Mouse (Mus musculus) thymus, adult 2 months (tissue): ENCODE data around the gene Slc9a3r1.

Experiments used
- CTCF ChIP-seq: fragments of 200-500 bp; IDR thresholded peaks from 2 replicates; pipeline ENCODE4 v1.5.1; 2012; ENCODE audit warnings: mild to moderate bottlenecking, control low read depth, low read length, moderate library complexity, borderline replicate concordance; ENCODE audit not compliant: control insufficient read depth, poor library complexity, insufficient read depth; ENCODE audit errors: extremely low read depth
- POLR2A ChIP-seq: fragments of 200-500 bp; IDR thresholded peaks from 2 replicates; pipeline ENCODE4 v1.6.1; 2012; ENCODE audit warnings: mild to moderate bottlenecking, low read length, control low read depth, moderate library complexity; ENCODE audit not compliant: control insufficient read depth, poor library complexity, insufficient read depth; ENCODE audit errors: extremely low read depth

GRCm38 (mm10) chr11:115133800-115134199 lies 29.3 kb upstream of the Slc9a3r1 start, which contains the start of gene Cd300lf:
- TF ChIP-seq CTCF = no peak
- TF ChIP-seq POLR2A = no peak
